Mouse (Mus musculus): ENCODE results near the gene Rps12-ps3. TPM values are rescaled to one million over a fixed set of nuclear protein-coding genes. Genes with fewer than 3 reads are reported as not detected.

The Rps12-ps3 gene
- polyA plus RNA-seq, 1 experiment: 18.6 TPM

DNA sequence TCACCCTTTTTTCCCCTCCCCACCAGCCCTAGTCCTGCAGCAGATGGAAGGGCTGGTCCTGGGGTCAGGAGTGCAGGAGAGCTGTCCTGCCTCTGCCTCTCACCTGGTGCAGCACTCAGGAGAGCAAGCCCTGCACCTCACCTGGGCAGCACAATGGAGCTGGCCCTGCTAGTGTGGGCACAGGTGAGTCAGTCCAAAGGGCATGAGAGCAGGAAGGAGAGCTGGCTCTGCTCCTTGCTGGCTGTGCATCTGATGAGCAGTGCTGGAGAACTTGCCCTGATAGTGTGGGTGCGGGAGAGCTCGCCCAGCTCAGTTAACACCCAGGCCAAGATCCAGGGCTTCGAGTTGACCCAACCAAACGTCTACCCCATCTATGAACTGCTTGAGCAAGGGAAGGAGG lies 45.8 kb downstream of the Rps12-ps3 start:
- TF ChIP-seq GATA1 (IDR thresholded peaks at IDR 0.05; ENCODE audit: low read length): no peak

- TF ChIP-seq GATA1 (IDR thresholded peaks at IDR 0.05; ENCODE audit: low read length): no peak
These were observed 48.9 kb downstream of the Rps12-ps3 start for GRCm38 (mm10) chr19:59371016-59371415.

Other genes with a start within 250 kb of the Rps12-ps3 start
- gene Shtn1, start 246.2 kb upstream of the Rps12-ps3 start, polyA plus RNA-seq (2012): 0.02 TPM in 1 of 2 replicates, not detected in the other
- 0.10 TPM in 1 of 2 replicates, not detected in the other for gene Vax1, start 152.2 kb upstream of the Rps12-ps3 start, polyA plus RNA-seq (2012)
- not detected in 2 replicates for gene Kcnk18, start 103.1 kb upstream of the Rps12-ps3 start, polyA plus RNA-seq (2012)
- gene Slc18a2, start 61.4 kb upstream of the Rps12-ps3 start, polyA plus RNA-seq (2012): not detected in 2 replicates
- 15.6 and 17.7 TPM in 2 replicates for gene Pdzd8, start 23.5 kb downstream of the Rps12-ps3 start, polyA plus RNA-seq (2012)
- gene Emx2, start 136.1 kb downstream of the Rps12-ps3 start, polyA plus RNA-seq (2012): not detected in 2 replicates

Data from G1E-ER4 (cell line).